Mouse (Mus musculus) megakaryocyte, adult 5-6 weeks (primary cell): Measurements from ENCODE around the gene Htr2a. TPM values are rescaled to one million over a fixed set of nuclear protein-coding genes. Genes with fewer than 3 reads are reported as not detected.

Source experiments
- ATAC-seq: 2 replicates; pipeline ENCODE4 v1.8.0; 2016; ENCODE audit warnings: mild to moderate bottlenecking, inconsistent platforms; ENCODE audit not compliant: poor library complexity, severe bottlenecking
- total RNA-seq, 2 experiments: library from RNA; stranded (forward) in 1 of 2; stranded (reverse) in 1 of 2; fragments of 153-499, 151-499 nt in 1 of 2; fragments of 221-1000, 200-1000 nt in 1 of 2; gene quantifications; 2 replicates each; pipeline versions ENCODE4 v1.2.3 to v1.2.4; 2015 to 2017

The Htr2a gene
- total RNA-seq, 2 experiments from 2014 or later, result 0.18 TPM; not detected in 1

- ATAC-seq, result no peak
These were observed 56.1 kb downstream of the Htr2a start for GRCm38 (mm10) chr14:74696766-74697165.

GRCm38 (mm10) chr14:74697432-74697831 lies 56.8 kb downstream of the Htr2a start:
- ATAC-seq, result no peak

- peak; percentile 22; the same call in 1 of the 2 replicates for ATAC-seq
These were observed 58.6 kb downstream of the Htr2a start for GRCm38 (mm10) chr14:74699241-74699640.

GRCm38 (mm10) chr14:74703930-74704329 lies 63.3 kb downstream of the Htr2a start:
- peak; percentile 93 for ATAC-seq

GRCm38 (mm10) chr14:74709054-74709453 lies 68.4 kb downstream of the Htr2a start:
- peak; percentile 77 for ATAC-seq

DNA sequence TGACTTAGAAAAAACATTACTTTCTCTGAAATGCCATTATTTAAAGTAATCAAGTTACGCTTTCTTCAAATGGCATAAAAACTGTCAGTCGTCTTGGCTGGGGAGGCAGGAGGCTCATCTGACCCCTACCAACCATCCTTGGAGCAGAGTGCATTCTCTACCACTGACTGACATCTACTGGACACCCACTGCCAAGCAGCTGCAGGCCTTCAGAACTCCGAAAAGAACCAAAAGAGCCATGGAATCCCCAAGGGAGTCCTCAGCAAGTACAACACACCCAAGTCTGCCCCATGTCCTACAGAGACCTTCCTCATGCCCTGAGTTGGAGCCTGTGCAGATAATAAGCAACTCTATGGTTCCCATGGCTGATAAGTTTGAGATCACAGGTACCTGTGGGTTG lies 82.9 kb downstream of the Htr2a start:
- no peak for ATAC-seq

GRCm38 (mm10) chr14:74731221-74732078 lies 90.8 kb downstream of the Htr2a start:
- no peak; the same call in 1 of the 2 replicates for ATAC-seq

DNA sequence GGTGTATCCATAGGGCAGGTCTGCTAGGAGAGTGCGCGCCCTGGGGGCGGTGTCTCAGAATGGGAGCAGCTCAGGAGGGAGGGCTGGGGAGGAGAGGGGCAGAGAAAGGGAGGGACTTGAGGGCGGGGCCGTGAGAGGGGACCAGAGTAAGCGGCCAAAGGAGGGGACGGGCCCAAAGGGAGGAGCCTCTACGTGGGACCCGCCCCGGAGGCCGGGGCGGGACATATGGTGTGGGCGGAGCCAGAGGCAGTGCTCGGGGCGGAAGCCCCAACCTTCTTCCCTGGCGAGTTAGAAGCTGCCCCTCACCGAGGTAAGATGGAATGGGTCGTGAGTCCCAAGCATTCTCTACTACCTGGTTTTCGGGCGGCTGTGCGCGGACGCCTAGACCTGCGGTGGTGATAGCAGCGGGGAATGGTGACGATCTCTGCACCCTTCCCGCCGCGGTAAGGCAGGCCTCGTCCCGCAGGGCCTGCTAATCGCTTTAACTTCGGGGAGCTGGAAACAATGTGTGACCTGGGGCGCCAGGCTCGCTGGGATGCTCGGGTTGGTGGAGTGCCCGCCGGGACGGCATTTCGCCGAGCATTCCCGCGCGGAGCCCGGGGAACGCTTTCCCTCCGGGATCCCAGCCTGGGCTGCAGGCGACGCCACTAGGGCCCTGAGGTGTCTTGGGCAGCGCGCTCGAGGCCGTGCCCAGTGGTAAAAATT lies 91.6 kb downstream of the Htr2a start, which contains the start of gene Esd:
Esd (plus strand) TSS at position 219 of the 705 bp plus-strand sequence.
- ATAC-seq, result peak; percentile 94

DNA sequence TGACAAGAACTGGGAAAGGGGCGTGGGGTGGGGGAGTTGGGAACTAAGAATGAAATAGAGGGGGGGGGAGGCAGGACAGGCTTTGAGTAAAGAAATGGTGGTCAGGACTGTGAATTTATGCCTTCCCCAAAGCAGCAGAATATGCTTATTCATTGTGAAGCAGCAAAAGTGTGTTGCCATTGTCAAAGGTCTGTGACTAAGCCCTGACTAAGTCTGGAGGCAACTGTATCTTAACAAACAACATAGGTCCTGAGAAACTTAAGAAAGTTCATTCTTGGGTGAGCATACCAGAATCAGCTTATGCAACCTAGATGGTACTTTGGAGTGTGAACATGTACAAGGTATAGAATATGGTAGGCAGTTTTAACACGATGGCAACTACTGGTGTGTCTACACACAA lies 92.8 kb downstream of the Htr2a start:
- ATAC-seq, result no peak

DNA sequence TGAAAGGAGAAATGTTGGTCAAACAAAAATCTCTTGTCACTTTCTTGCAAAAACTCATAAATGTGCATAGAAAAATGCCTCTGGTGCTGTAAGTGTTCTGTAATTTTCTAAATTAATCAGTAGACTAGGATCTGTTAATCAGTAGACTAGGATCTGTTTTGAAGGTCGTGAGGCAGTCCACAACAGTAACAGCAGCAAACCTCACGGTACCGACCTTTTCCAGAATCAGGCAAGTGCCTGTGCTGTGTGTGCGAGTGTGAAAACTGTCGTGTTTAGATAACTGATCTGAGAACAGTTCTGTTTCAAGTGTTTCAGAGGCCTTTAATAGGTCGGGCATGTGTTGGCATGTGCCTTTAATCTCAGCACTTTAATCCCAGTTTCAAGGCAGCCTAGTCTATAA lies 94.8 kb downstream of the Htr2a start:
- no peak for ATAC-seq

- peak; percentile 44 for ATAC-seq
These were observed 96.2 kb downstream of the Htr2a start for GRCm38 (mm10) chr14:74736850-74737249.

Other genes starting within 250 kb of the Htr2a start
- 298 and 331 TPM in 2 replicates for gene Esd, start 91.5 kb downstream of the Htr2a start, total RNA-seq (2015)
- 258 and 294 TPM in 2 replicates for gene Esd, start 91.5 kb downstream of the Htr2a start, total RNA-seq (2017)